Mouse (Mus musculus) ES-E14 (cell line): ENCODE measurements around the gene Brd4.

Experiments
- HCFC1 ChIP-seq: IDR thresholded peaks from 2 replicates; pipeline ENCODE4 v1.6.1; 2012; ENCODE audit warnings: low read length, inconsistent platforms, borderline replicate concordance; ENCODE audit not compliant: insufficient read depth
- MAFK ChIP-seq: IDR thresholded peaks from 2 replicates; pipeline ENCODE4 v1.6.1; 2014; ENCODE audit warnings: mild to moderate bottlenecking, low read depth, low read length, inconsistent platforms; ENCODE audit not compliant: insufficient read depth
- ZNF384 ChIP-seq: IDR thresholded peaks from 2 replicates; pipeline ENCODE4 v1.6.1; 2012; ENCODE audit warnings: low read depth, low read length, inconsistent platforms

- no peak for TF ChIP-seq ZNF384
- no peak for TF ChIP-seq HCFC1
- no peak for TF ChIP-seq MAFK
Measured at GRCm38 (mm10) chr17:32285138-32285670, 682 bp upstream of the Brd4 start.
